Mouse (Mus musculus): ENCODE results near the gene Pus10.

Pus10 gene

GRCm38 (mm10) chr11:23665311-23665786 is at the start of gene Pus10:
TSS of gene Pus10 (plus strand) at chr11:23665674.
- DNase-seq (ENCODE audit: low read depth, low spot score): no peak

DNA sequence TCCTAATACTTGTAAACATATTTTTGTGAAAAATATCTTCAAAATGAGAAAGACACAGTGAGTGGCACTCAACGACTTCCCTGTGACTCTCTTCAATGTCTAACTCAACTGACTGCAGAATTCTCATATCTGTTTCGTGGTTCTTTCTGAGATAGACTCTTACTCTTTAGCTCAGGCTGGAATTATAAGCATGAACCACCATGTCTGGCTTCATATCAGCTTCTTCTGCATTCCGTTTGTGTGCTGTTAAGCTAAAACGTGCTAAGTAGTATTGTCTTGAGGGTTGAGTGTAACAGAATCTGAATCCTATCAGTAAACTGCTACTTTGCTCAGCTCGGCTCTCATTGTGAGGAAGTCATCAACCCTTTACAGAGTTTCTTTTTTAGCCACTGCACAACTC is 46.5 kb upstream of the Pus10 start:
- DNase-seq (ENCODE audit: low read depth, low spot score): no peak

- peak; percentile 30 for DNase-seq (ENCODE audit: low read depth, low spot score)
Measured at GRCm38 (mm10) chr11:23630664-23631063, 34.8 kb upstream of the Pus10 start.

- peak; percentile 96 for DNase-seq (ENCODE audit: low read depth, low spot score)
Measured at GRCm38 (mm10) chr11:23632945-23633878, 32.3 kb upstream of the Pus10 start, which contains the start of gene 0610010F05Rik. TSS of gene 0610010F05Rik (minus strand) at chr11:23633639.

GRCm38 (mm10) chr11:23633879-23634215 is 31.6 kb upstream of the Pus10 start:
- no peak for DNase-seq (ENCODE audit: low read depth, low spot score)

DNA sequence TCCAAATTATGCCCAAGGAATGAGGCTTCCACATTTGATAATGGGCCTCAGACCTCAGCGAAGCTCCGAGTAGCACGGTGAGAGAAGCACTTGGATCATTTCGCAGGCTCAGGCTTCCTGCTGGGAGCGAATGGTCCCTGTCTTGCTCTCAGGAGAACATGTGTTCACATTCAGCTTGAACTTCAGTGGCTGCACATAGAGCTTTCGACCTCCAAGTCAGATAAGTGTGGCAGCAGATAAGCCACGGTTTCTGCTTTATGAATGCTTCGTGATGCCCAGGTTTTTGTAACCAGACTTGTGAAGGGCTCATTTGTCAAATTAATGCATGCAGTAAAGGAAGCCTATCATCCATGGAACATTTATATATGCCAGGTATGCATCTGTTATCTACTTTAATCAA is 30.9 kb upstream of the Pus10 start:
- no peak for DNase-seq (ENCODE audit: low read depth, low spot score)

GRCm38 (mm10) chr11:23647431-23647830 is 18.0 kb upstream of the Pus10 start:
- no peak for DNase-seq (ENCODE audit: low read depth, low spot score)

DNA sequence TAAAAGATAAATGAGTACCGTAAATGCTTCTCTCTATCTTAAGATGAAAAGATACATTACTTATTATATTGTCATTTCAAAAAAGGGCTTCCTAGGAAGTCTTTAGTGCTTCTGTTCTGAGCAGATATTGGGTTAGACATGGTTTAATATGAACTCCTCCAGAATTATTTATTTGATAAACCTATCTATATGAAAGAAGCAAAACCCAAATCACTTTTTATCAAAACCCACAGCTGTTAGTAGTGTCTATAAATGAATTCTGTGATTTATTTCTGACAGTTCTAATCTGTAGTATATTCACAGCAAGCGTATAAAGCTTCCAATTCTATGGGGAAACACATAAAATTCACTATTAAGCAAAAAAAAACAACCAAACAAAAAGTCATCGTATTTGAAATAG is 17.6 kb upstream of the Pus10 start:
- no peak for DNase-seq (ENCODE audit: low read depth, low spot score)

DNA sequence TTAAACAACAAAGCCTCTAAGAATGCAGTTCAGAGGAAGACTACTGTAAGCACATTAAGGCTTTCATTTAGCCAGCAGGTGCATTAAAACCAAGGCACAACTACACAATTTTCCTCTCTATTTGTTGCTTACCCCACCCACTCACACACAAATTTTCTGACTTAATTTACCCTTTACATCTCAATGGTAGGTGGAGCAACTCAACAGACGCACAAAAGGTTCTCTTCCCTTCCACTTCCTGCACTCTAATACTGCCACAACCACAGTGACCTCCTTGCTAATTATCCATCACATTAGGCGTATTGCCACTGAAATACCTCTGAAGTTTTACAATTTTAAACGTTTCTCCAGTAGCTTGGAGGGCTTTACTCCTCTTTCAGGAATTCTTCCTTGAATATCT is 11.8 kb upstream of the Pus10 start:
- DNase-seq (ENCODE audit: low read depth, low spot score): no peak

- no peak for DNase-seq (ENCODE audit: low read depth, low spot score)
Measured at GRCm38 (mm10) chr11:23657791-23658190, 7.7 kb upstream of the Pus10 start.

DNA sequence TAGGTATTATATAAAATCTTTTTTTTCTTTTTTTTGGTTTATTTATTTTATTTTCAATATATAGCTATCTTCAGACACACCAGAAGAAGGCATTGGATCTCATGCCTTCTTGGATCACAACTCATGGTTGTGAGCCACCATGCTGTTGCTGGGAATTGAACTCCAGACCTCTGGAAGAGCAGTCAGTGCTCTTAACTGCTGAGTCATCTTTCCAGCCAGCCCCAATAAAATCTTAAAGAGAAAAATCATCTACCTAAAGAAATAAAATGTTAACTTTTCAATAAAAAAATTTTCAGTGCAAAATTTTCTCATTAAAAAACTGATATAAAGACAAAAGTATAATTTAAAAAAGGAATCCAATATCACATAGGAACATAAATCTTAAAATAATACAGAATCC is 1.2 kb upstream of the Pus10 start:
- DNase-seq (ENCODE audit: low read depth, low spot score): no peak

- peak; percentile 96 for DNase-seq (ENCODE audit: low read depth, low spot score)
Measured at GRCm38 (mm10) chr11:23665798-23666501, 476 bp downstream of the Pus10 start, which contains the start of gene Pex13. TSS of gene Pex13 (minus strand) at chr11:23665959.

GRCm38 (mm10) chr11:23666526-23666925 is 1.1 kb downstream of the Pus10 start:
- no peak for DNase-seq (ENCODE audit: low read depth, low spot score)

DNA sequence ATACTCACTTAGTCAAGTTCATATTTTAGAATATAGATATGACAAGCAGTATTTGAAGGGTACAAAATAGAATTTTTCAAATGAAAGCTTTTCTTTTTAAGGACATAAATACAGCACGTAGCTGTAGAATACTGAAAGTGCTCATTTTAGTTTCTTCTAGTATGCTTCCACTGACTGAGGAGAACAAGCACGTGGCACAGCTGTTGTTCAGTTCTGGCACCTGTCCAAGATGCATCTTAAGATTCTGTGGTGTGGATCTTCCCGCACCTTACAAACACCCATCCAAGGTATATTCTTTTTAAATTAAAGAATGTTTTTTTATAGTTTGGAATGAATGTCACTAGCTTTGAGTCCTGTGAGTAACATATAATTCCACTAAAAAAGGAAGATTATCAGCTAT is 1.7 kb downstream of the Pus10 start:
- DNase-seq (ENCODE audit: low read depth, low spot score): peak; percentile 80

- no peak for DNase-seq (ENCODE audit: low read depth, low spot score)
Measured at GRCm38 (mm10) chr11:23672256-23672749, 6.8 kb downstream of the Pus10 start.

DNA sequence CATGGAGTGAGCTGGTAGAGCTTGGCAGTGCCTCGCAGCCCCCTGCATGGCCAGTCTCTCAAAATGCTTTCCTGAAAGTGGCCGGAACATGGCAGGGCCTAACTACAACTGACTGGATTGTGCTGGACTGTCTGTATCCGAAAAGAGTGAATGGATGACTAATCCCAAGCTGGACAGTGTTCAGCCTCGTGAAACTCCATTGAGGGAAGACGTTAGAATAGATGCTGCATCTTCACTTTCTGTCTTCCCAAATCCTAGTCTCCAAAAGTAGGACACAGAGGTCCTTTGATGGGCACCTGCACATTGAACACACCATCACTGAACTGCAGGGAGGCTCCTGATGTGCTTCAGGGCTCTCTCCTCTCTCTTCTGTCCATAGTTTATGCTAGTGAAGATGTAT is 10.6 kb downstream of the Pus10 start:
- no peak for DNase-seq (ENCODE audit: low read depth, low spot score)

DNA sequence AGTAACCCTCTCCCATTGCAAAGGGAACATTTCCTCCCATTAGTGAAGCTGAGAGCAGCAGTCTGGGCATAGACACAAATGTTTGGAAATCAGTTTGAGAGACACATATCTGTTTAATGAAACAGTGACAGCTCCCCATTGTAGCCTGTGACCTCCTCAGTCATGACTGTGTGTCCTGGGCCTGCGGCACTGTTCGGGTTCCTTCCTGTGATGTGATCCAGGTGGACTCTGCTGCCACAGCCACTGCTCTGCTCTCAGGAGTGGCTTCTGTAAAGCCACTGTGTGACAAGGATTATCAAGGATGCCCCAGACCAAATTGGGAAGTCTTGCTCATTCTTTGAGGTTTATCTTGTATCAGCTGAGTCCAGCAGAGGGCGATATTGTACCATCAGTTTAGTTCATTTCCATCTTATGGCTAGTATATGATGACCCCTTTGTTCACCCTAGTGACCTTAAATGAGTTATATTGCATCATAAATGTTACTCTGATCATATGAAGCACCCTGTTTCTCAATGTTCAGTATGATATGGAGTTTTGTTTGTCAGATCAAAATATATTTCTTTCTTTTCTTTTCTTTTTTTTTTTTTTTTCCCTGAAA is 13.7 kb downstream of the Pus10 start:
- DNase-seq (ENCODE audit: low read depth, low spot score): peak; percentile 82

DNA sequence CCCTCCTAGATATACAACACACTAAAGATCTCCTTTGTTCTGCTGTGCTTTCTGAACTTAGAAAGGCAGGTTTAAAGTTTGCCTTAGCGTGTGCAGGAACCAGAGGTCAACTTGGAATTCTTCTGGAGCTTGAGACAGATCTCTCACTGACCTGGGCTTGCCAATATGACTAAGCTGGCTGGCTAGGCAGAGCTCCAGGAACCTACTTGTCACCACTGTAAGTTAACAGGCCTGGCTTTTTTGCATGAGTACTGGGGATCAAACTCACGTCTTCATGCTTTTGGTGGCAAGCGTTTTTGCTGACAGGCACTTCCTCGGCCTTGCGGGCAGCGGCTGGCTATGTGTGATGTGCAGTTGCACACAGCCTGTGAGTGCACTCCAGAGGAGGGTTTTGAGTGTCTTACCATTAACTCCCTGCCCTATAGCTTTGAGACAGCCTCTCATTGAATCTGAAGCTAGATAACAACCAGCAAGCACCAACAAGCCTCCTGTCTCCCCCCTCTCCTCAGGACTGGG is 15.0 kb downstream of the Pus10 start:
- no peak for DNase-seq (ENCODE audit: low read depth, low spot score)

DNA sequence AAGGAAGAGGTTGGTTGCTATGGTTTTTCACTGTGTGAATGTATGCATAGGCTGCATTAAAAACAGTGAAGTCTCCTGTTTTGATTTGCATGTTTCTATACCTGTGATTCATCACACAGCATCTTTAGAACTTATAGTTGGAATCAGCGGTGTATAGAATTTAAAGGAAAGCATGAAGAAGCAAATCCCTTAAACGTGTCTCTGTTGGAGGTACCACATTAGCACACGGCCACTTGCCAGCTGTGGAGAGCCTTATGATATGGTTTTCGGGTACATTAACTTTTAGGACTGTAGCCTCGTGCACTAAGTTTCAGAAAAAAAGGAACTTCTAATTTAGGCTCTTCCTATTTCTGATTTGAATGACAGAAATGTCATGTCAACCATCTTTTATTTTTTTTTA is 17.1 kb downstream of the Pus10 start:
- DNase-seq (ENCODE audit: low read depth, low spot score): peak; percentile 58

DNA sequence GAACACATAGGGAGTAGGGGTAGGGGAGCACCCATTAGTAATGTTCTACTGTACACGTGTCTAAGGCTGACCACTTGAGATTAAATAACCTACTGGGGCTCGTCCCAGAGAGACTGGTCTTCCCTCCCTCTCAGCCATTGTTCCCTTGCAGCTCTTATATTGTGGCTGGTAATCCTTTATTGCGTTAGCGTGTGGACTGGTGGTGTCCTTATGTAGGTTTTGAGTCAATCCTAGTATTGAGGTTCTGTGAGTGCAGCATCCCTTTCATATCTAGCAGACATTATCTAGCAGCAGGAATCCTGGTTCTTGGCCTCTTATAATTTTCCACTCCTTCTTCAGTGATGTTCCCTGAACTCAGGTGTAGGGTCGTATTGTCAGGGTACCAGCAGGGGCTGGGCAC is 21.2 kb downstream of the Pus10 start:
- peak; percentile 64 for DNase-seq (ENCODE audit: low read depth, low spot score)

DNA sequence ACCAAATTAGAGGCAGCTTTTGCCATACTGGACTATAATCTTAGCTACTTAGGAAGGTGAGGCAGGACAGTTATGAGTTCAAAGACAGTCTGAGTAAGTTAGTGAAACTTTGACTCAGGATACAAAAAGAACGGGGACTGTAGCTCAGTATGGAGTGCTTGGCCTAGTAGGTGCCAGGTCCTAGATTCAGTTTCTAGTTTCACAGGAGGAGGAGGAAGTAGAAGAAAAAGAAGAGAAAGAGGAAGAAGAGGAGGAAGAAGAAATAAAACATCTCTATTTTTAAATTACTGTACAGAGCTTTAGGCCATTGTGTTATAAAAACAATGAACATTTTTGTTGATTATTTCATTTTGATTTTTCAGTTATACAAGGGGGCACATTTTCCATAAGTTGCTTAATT is 22.6 kb downstream of the Pus10 start:
- DNase-seq (ENCODE audit: low read depth, low spot score): peak; percentile 65

GRCm38 (mm10) chr11:23693286-23693685 is 27.8 kb downstream of the Pus10 start:
- no peak for DNase-seq (ENCODE audit: low read depth, low spot score)
